Mouse (Mus musculus): ENCODE data around the gene Adgra3. TPM values are rescaled to one million over a fixed set of nuclear protein-coding genes. Genes with fewer than 3 reads are reported as not detected.

Gene Adgra3
- total RNA-seq (2022): 10 to 100 TPM; 17.4 to 28.1 (median 20.3) TPM

- no peak for DNase-seq (ENCODE audit: low spot score in 2 of 2)
These were observed at the start of gene Adgra3 for GRCm38 (mm10) chr5:50058421-50059286. Gene Adgra3, minus strand, starts transcription at chr5:50059006.

DNA sequence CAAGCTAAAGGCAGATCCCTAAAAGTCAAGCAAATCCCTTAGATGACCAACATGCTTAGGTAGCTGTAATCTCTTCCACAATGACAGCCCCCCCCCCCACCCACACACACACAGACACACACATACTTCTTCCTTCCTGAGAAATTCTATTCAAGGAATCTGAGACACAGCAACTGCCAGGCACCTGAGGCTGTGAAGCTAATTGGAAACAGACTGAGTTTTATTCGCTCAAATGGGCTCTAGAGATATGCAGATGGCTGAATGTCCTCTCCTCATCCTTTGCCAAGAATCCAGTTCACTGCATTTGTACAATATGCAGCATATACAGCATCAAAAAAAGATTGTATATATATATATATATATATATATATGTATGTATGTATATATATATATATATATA is 24.6 kb upstream of the Adgra3 start:
- no peak for DNase-seq (ENCODE audit: low spot score in 2 of 2)

DNA sequence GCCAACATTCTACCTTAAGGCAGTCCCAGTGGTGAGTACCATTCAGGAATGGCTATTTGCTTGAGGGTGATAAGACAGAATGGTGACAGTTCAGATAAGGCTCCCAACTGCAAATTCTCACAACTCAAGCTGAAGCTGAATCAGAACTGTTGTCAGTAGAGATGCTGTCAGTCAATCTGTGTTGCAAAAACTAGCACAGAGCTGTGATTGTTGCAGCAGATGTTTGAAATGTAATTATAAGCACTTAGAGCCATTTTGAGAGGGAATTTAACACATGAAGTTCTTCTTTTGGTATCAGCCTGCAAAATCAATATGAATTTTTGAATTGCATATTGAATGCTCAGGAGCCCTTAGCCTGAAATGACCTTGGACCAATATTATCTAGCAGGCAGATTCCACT is 15.4 kb upstream of the Adgra3 start:
- no peak for DNase-seq (ENCODE audit: low spot score in 2 of 2)

DNA sequence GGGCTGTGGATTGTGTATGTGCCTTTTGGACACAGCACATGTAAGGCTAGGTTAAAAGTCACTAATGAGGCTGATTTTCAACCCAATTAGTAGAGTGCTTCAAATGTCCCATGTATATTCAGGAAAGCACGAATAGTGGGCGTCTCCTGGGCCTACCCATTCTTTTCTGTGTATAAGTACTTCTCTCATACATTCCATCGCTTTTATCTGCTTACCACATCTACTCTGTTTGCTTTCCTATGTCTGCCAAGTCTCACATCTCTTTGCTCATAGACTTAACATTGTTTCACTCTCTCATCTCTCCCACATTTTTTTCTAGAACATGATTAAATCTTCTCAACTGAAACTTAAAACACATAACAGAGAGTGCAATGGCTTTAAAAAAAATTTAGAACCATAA is 5.4 kb upstream of the Adgra3 start:
- DNase-seq (ENCODE audit: low spot score in 2 of 2): no peak

- no peak for DNase-seq (ENCODE audit: low spot score in 2 of 2)
These were observed 780 bp upstream of the Adgra3 start for GRCm38 (mm10) chr5:50059586-50059985.

- no peak for DNase-seq (ENCODE audit: low spot score in 2 of 2)
These were observed 990 bp downstream of the Adgra3 start for GRCm38 (mm10) chr5:50057612-50058420.

GRCm38 (mm10) chr5:50052456-50052855 is 6.3 kb downstream of the Adgra3 start:
- DNase-seq (ENCODE audit: low spot score in 2 of 2): no peak

GRCm38 (mm10) chr5:50050668-50051425 is 8.0 kb downstream of the Adgra3 start:
- DNase-seq (ENCODE audit: low spot score in 2 of 2): no peak

- DNase-seq (ENCODE audit: low spot score in 2 of 2): no peak
These were observed 8.8 kb downstream of the Adgra3 start for GRCm38 (mm10) chr5:50050037-50050436.

DNA sequence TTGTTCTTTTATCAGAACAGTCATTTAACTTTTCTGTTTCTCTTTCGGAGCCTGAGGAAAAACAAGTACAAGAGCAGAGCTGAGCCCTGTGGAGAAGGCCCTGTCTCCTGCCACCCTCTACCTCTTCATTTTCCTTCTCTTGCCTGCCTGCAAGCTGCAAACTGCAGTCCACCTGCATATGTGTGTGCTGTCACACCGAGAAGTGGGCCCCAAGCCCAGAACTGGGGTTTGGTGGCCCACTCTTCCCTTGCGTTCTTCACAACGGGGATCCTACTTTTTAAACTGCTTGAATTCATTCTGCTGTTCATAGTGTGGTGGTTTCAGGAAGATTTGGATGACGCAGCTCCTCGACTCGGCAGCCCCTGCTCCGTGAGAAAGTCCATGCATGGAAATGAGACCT is 9.3 kb downstream of the Adgra3 start:
- DNase-seq (ENCODE audit: low spot score in 2 of 2): no peak

DNA sequence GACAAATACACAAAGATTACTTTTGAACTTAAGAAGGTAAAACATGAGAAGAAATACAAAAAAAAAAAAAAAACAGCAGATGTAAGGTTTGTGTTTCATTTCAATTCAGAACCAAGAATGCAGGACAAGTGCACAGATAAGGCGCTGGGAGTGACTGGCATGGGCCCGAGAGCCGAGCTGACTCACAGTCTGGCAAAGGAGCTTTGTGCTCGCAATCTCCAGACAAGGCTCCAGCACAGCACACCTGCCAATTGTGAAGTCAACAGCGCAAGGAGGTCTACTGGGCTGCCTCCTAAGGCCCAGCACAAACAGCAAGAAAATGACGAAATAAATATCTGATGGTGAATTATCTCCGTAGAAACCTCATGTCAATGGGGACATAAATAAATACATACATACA is 9.8 kb downstream of the Adgra3 start:
- no peak for DNase-seq (ENCODE audit: low spot score in 2 of 2)

DNA sequence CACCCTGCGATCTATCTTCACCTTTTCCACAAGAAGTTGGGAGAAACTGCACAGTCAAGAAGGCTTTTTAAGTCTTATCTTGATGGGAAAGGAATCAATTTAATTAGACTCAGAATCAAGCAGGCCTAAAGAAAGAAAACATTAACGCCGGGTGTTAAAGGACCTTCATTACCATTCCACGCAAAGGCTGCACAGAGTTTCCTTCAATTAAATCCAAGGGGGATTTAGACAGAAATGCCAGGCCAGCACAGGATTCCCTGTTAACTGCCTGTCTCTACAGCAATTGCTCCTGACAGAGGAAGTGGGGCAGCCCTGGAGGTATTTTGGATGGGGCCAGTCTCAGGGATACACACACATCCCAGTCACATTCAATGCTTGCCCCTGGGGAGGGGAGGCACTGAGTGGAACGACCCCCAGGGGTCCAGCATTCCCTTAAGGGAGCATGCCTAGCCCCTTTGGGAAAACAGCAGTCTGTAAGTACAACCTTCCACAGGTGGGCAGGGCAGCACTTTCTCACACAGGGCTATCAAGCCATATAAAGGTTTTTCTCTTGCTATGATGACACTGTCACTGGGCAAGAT is 10.4 kb downstream of the Adgra3 start:
- no peak for DNase-seq (ENCODE audit: low spot score in 2 of 2)

DNA sequence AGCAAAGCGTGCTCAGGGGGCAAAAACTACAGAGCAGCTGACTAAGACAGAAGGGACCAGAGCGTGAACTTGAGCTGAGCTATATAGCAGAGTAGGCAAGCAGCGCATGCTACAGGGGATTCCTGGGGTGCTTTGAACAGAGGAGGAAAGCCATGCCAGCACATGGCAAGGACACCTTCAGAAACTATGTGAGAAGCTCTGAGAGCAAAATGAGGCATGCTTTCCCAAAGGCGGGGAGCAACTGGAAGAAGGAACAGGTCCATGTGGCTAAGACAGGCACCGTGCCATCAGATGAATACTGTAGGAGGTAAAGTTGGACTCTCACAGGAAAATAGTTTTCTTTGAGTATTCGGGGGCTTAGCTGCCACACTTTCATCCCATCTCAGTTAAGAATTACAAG is 13.6 kb downstream of the Adgra3 start:
- no peak for DNase-seq (ENCODE audit: low spot score in 2 of 2)

GRCm38 (mm10) chr5:50043677-50044076 is 15.1 kb downstream of the Adgra3 start:
- no peak for DNase-seq (ENCODE audit: low spot score in 2 of 2)

- no peak for DNase-seq (ENCODE audit: low spot score in 2 of 2)
These were observed 16.4 kb downstream of the Adgra3 start for GRCm38 (mm10) chr5:50042274-50042943.

GRCm38 (mm10) chr5:50039521-50039920 is 19.3 kb downstream of the Adgra3 start:
- DNase-seq (ENCODE audit: low spot score in 2 of 2): no peak

DNA sequence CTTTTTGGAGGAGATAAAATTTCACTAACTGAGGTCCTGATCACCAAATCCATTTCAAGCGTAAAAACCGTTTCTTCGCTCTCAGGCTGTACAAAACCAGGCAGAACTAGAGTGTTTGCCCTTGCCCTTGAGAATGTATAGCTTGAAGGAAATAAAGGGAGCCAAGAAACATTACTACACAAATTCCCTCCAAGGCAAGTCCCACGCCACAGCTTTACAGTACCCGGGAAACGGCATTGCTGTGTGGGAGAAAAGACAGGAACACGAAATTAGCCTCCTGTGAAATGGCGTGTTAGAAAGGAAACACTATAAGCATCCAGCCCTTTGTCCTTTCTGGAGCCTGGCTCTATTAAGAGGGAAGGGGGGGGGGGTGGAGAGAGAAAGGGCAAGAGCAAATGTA is 21.1 kb downstream of the Adgra3 start:
- no peak for DNase-seq (ENCODE audit: low spot score in 2 of 2)

DNA sequence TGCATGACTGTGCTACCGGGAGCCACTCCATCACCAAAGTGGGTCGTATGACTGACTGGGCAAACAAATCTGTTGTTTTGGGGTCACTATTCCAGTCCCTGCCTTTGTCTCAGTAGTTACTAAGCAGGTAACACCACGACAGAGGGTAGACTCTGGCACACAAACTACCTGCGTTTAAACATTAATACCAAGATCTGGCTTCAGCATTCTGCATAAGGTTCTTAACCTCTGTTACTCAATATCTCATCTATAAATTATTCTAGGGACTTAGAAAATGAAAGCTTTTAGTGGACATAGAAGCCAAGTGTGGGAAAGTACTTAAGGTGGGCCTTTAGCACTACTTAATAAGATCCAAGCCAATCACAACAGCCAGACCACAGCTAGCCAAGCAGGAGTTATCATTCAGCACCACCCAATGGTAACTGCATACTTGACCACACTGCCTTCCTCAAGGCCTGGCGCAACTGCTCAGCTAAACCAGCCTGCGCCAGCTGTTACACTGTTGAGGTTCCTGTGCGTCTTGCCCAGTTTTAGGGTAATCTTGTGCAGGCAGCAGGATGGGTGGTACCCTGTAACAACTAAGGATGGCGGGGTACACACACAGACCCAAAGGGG is 23.8 kb downstream of the Adgra3 start:
- DNase-seq (ENCODE audit: low spot score in 2 of 2): no peak

GRCm38 (mm10) chr5:50034231-50034630 is 24.6 kb downstream of the Adgra3 start:
- no peak for DNase-seq (ENCODE audit: low spot score in 2 of 2)

- DNase-seq (ENCODE audit: low spot score in 2 of 2): no peak
These were observed 25.1 kb downstream of the Adgra3 start for GRCm38 (mm10) chr5:50033660-50034059.
